Mouse (Mus musculus) kidney, embryonic 16.5 days (tissue): ENCODE data around the gene Ndufaf1. TPM values are rescaled to one million over a fixed set of nuclear protein-coding genes. Genes with fewer than 3 reads are reported as not detected.
"Not testable (repeated sequence)": the region's sequence is repeated elsewhere in the genome, so short reads cannot be mapped to it uniquely, and the experiment has no call there.

Experiments used
- ATAC-seq: fragments of 200-750 bp; cut with Nextera tagmentation; 2 replicates; pipeline ENCODE4 v1.8.0; 2017; ENCODE audit warnings: moderate TSS enrichment; ENCODE audit not compliant: low FRiP score, low TSS enrichment
- H3K27ac ChIP-seq: fragments of 300-500 bp; sonication (generic); 2 replicates; pipeline ENCODE4 v1.5.1; 2014; ENCODE audit warnings: low read length
- H3K27me3 ChIP-seq: fragments of 300-500 bp; sonication (generic); 2 replicates; pipeline ENCODE4 v1.6.1; 2014; ENCODE audit warnings: low read length, control low read depth, mixed read lengths; ENCODE audit not compliant: insufficient read depth
- H3K36me3 ChIP-seq: fragments of 300-500 bp; sonication (generic); 2 replicates; pipeline ENCODE4 v1.6.1; 2014; ENCODE audit warnings: low read length, control low read depth, mixed read lengths; ENCODE audit not compliant: insufficient read depth
- H3K4me1 ChIP-seq: fragments of 300-500 bp; sonication (generic); 2 replicates; pipeline ENCODE4 v1.6.1; 2014; ENCODE audit warnings: low read length, control low read depth, mixed read lengths; ENCODE audit not compliant: insufficient read depth
- H3K4me2 ChIP-seq: fragments of 300-500 bp; sonication (generic); replicated peaks from 2 replicates; pipeline ENCODE4 v1.6.1; 2014; ENCODE audit warnings: low read depth, low read length
- H3K4me3 ChIP-seq: fragments of 300-500 bp; sonication (generic); 2 replicates; pipeline ENCODE4 v1.5.1; 2014; ENCODE audit warnings: mild to moderate bottlenecking, low read length
- H3K9ac ChIP-seq: fragments of 300-500 bp; sonication (generic); replicated peaks from 2 replicates; pipeline ENCODE4 v1.6.1; 2014; ENCODE audit warnings: low read length
- H3K9me3 ChIP-seq: fragments of 300-500 bp; sonication (generic); 2 replicates; pipeline ENCODE4 v1.6.1; 2016; ENCODE audit warnings: low read length, control low read depth
- WGBS: fragments of 180-500 bp; shearing (Covaris S2); extraction: QIAGEN DNeasy Blood & Tissue Kit; methylation state at CpG from one replicate; pipeline ENCODE4 v1.1.7; 2014; 5-methylcytosine and 5-hydroxymethylcytosine counted together
- polyA plus RNA-seq: library from polyadenylated mRNA; unstranded; fragments of >200 nt; fragmentation: Nextera tagmentation; extraction: Ambion mirVana; gene quantifications from 2 replicates; pipeline ENCODE4 v1.2.1, GENCODE M21; 2015

Ndufaf1 gene
- polyA plus RNA-seq, 1 experiment from 2014 or later: 57.2 TPM

- Histone ChIP-seq H3K9me3 (no peaks in the 10 kb centered on the region), H3K4me2 (no peak overlapping the region), H3K4me1 (no peaks in the 10 kb centered on the region), H3K27ac (no peak overlapping the region), H3K27me3 (no peaks in the 10 kb centered on the region), H3K36me3 (peaks cover 11% of the 10 kb centered on the region; the same call in 1 of the 2 replicates), H3K9ac (no peak overlapping the region), H3K4me3 (no peak overlapping the region)
- 69% methylated on average over 2 of the region's 2 CpGs for WGBS
- no peak for ATAC-seq
Measured at GRCm38 (mm10) chr2:119683706-119684105, 21.1 kb upstream of the Ndufaf1 start.

- H3K4me2 ChIP-seq: peak overlapping the region; percentile 74
- no peak overlapping the region for H3K27ac ChIP-seq
- no peaks in the 10 kb centered on the region for H3K36me3 ChIP-seq
- peak overlapping the region; percentile 98 for H3K9ac ChIP-seq
- H3K4me1 ChIP-seq: peaks cover 11% of the 10 kb centered on the region
- H3K4me3 ChIP-seq: peak overlapping the region; percentile 95
- H3K27me3 ChIP-seq: no peaks in the 10 kb centered on the region
- ATAC-seq: no peak
- 3% methylated on average over 5 of the region's 5 CpGs for WGBS
- H3K9me3 ChIP-seq: no peaks in the 10 kb centered on the region
Measured at GRCm38 (mm10) chr2:119675831-119676230, 13.2 kb upstream of the Ndufaf1 start.

- peak overlapping the region; percentile 74 for H3K4me2 ChIP-seq
- H3K4me3 ChIP-seq: peak overlapping the region; percentile 95
- ATAC-seq: peak; percentile 90
- H3K27me3 ChIP-seq: no peaks in the 10 kb centered on the region
- peaks cover 11% of the 10 kb centered on the region for H3K4me1 ChIP-seq
- H3K9me3 ChIP-seq: no peaks in the 10 kb centered on the region
- no peaks in the 10 kb centered on the region for H3K36me3 ChIP-seq
- under 1% methylated on average over 39 of the region's 39 CpGs for WGBS
- H3K27ac ChIP-seq: peak overlapping the region; percentile 64; the same call in 1 of the 2 replicates
- peak overlapping the region; percentile 98 for H3K9ac ChIP-seq
Measured at GRCm38 (mm10) chr2:119675215-119675784, 12.7 kb upstream of the Ndufaf1 start.

GRCm38 (mm10) chr2:119674525-119675214 is 12.0 kb upstream of the Ndufaf1 start, which contains the start of gene Rtf1:
Gene Rtf1, plus strand, starts transcription at chr2:119675068.
- H3K4me1 ChIP-seq: peaks cover 11% of the 10 kb centered on the region
- H3K9me3 ChIP-seq: no peaks in the 10 kb centered on the region
- no peaks in the 10 kb centered on the region for H3K36me3 ChIP-seq
- no peaks in the 10 kb centered on the region for H3K27me3 ChIP-seq
- ATAC-seq: peak; percentile 97
- peak within 1 kb of the TSS; percentile 93 for H3K27ac ChIP-seq
- H3K4me2 ChIP-seq: peak within 1 kb of the TSS; percentile 74
- WGBS: under 1% methylated on average over 43 of the region's 58 CpGs
- peak within 1 kb of the TSS; percentile 98 for H3K9ac ChIP-seq
- H3K4me3 ChIP-seq: peak within 1 kb of the TSS; percentile 95

- Histone ChIP-seq H3K4me1 (no peaks in the 10 kb centered on the region), H3K9me3 (no peaks in the 10 kb centered on the region), H3K4me3 (no peak overlapping the region), H3K36me3 (no peaks in the 10 kb centered on the region), H3K9ac (no peak overlapping the region), H3K27me3 (no peaks in the 10 kb centered on the region), H3K27ac (no peak overlapping the region), H3K4me2 (no peak overlapping the region)
- WGBS: 22% methylated on average over 7 of the region's 7 CpGs
- no peak for ATAC-seq
Measured at GRCm38 (mm10) chr2:119669010-119669409, 6.4 kb upstream of the Ndufaf1 start.

- 71% methylated on average over 20 of the region's 23 CpGs for WGBS
- not testable (repeated sequence) for ATAC-seq
Measured at GRCm38 (mm10) chr2:119665744-119666143, 3.1 kb upstream of the Ndufaf1 start.

GRCm38 (mm10) chr2:119644254-119644653 is 18.4 kb downstream of the Ndufaf1 start:
- H3K4me1 ChIP-seq: no peaks in the 10 kb centered on the region
- no peak overlapping the region for H3K4me3 ChIP-seq
- 93% methylated on average over 5 of the region's 5 CpGs for WGBS
- no peak overlapping the region for H3K9ac ChIP-seq
- H3K9me3 ChIP-seq: no peaks in the 10 kb centered on the region
- ATAC-seq: no peak
- peaks cover 54% of the 10 kb centered on the region for H3K36me3 ChIP-seq
- no peak overlapping the region for H3K27ac ChIP-seq
- H3K27me3 ChIP-seq: no peaks in the 10 kb centered on the region
- H3K4me2 ChIP-seq: no peak overlapping the region

More at GRCm38 (mm10) chr2:119665744-119666143, 3.1 kb upstream of the Ndufaf1 start:
- not testable (repeated sequence) for H3K36me3 ChIP-seq, H3K9me3 ChIP-seq, H3K4me2 ChIP-seq, H3K27ac ChIP-seq, H3K27me3 ChIP-seq, H3K9ac ChIP-seq, H3K4me1 ChIP-seq, H3K4me3 ChIP-seq

- ATAC-seq: no peak
- no peak overlapping the region for H3K4me2 ChIP-seq
- H3K4me3 ChIP-seq: no peak overlapping the region
- no peaks in the 10 kb centered on the region for H3K4me1 ChIP-seq
- H3K27ac ChIP-seq: no peak overlapping the region
- H3K36me3 ChIP-seq: peaks cover 57% of the 10 kb centered on the region
- no peak overlapping the region for H3K9ac ChIP-seq
- no peaks in the 10 kb centered on the region for H3K9me3 ChIP-seq
- WGBS: 95% methylated on average over 5 of the region's 5 CpGs
- H3K27me3 ChIP-seq: no peaks in the 10 kb centered on the region
Measured at GRCm38 (mm10) chr2:119641214-119641912, 21.3 kb downstream of the Ndufaf1 start.

- H3K27me3 ChIP-seq: no peaks in the 10 kb centered on the region
- no peak overlapping the region for H3K27ac ChIP-seq
- no peaks in the 10 kb centered on the region for H3K4me1 ChIP-seq
- no peak overlapping the region for H3K4me3 ChIP-seq
- H3K9ac ChIP-seq: no peak overlapping the region
- WGBS: 91% methylated on average over 1 of the region's 1 CpGs
- H3K36me3 ChIP-seq: peaks cover 76% of the 10 kb centered on the region
- no peak for ATAC-seq
- no peak overlapping the region for H3K4me2 ChIP-seq
- no peaks in the 10 kb centered on the region for H3K9me3 ChIP-seq
Measured at GRCm38 (mm10) chr2:119636781-119637180, 25.8 kb downstream of the Ndufaf1 start.
